Mouse (Mus musculus) liver, adult 2 months (tissue): ENCODE results near the gene Gadd45g.

Source experiments
- CTCF ChIP-seq: fragments of 200-500 bp; IDR thresholded peaks from 2 replicates; pipeline ENCODE4 v1.5.1; 2011; ENCODE audit warnings: low read depth, low read length, control low read depth
- POLR2A ChIP-seq: fragments of 200-500 bp; IDR thresholded peaks from 2 replicates; pipeline ENCODE4 v1.6.1; 2011; ENCODE audit warnings: low read length, control low read depth; ENCODE audit not compliant: insufficient read depth; ENCODE audit errors: extremely low read depth

DNA sequence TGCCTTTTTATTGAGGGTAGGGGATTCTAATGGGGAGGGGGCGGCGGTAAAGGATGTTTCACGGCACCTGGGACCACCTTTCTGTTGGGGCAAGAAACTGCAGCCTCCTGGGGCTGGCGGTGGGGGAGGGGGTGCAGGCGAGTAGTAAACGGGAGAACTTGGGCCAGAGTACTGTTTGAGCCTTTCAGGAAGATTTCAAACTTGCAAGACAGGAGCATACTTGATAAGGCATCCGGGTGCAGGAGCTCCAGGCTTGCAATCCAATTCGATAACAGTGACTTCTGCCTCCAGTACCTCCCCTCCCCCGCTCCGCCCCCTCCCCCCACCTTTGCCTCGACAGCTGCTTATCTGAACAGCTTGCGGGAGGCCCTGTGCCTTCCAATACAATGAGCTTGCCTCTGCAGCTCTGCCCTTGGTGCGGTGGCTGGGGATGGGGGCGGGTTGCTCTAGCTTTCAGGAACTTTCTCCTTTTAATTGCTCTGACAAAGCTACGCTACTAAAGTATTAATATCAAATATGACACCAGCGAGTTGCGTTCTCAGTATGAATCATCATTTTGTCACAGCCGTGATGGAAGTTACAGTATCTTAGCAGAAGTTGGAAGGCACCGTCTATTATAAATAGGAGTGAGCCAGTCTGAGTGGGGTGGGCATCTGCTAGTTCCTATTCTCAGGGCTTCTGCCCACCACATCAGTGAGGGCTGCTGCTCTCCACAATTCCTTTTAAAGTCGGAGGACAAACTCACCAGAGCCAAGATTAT is 2.2 kb downstream of the Gadd45g start:
- TF ChIP-seq POLR2A (no peak), CTCF (no peak)
